ENCODE assay signal across 13 mouse cellular contexts in the genomic region with DNA sequence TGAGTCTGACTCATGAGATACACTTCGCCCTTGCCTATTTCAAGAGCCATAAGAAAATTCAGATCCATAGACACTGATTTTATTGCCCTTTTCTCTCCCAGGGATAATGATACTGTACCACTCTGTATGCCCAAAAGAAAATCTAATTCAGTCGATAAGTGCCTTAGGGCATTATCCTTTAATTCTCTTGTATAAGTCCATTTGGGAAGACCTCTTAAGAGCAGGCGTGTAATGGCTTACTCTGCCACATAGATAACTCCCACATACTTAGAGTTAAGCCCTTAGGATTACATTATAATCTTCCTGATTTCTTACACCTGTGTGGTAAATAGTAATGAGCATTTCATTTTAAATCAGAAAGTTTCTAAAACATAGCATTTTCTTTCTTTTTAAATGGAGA. TPM values are rescaled to one million over a fixed set of nuclear protein-coding genes. Genes with fewer than 3 reads are reported as not detected.
A peak's percentile ranks its signal among the peaks of the same experiment; 100 is the strongest.
DNase-seq lines count a peak whose midpoint lies in the region; ATAC-seq and TF ChIP-seq lines count a peak whose summit lies in the region.
"Had no signal": no experiment of that assay in that cellular context is flagged by ENCODE, and none has a peak within 500 bp of the region (broad histone marks: within the 10 kb centered on the region; RNA-seq: fewer than 3 reads in every experiment).

No protein-coding gene starts in this region.

- ATAC-seq in hindbrain, embryonic 12.5 days (ENCODE audit: low FRiP score): no peak
- ATAC-seq in hindbrain, embryonic 16.5 days: no peak
- no peak for ATAC-seq in lung, embryonic 14.5 days (ENCODE audit: insufficient read depth)
- ATAC-seq in limb, embryonic 13.5 days (ENCODE audit: low FRiP score, low read depth): no peak
- ATAC-seq: Patski had no signal

- H3K27ac ChIP-seq in hindbrain, embryonic 12.5 days: no peak overlapping the region
- H3K27ac ChIP-seq in hindbrain, embryonic 16.5 days (ENCODE audit: low read depth, low read length): no peak overlapping the region
- no peak overlapping the region for H3K27ac ChIP-seq in lung, embryonic 14.5 days (ENCODE audit: low read depth)
- no peak overlapping the region for H3K27ac ChIP-seq in limb, embryonic 13.5 days

- H3K4me3 ChIP-seq in hindbrain, embryonic 12.5 days: no peak overlapping the region
- H3K4me3 ChIP-seq in hindbrain, embryonic 16.5 days (ENCODE audit: low read length): no peak overlapping the region
- H3K4me3 ChIP-seq in lung, embryonic 14.5 days (ENCODE audit: low read depth, low read length): peak overlapping the region; percentile 11; the same call in 1 of the 2 replicates
- H3K4me3 ChIP-seq in limb, embryonic 13.5 days: 0 out of 2 replicates have a peak overlapping the region, but pooled peaks have one; percentile 16

- H3K36me3 ChIP-seq in hindbrain, embryonic 12.5 days: no peaks in the 10 kb centered on the region
- H3K36me3 ChIP-seq in hindbrain, embryonic 16.5 days (ENCODE audit: control insufficient read depth, insufficient read depth, low read length): no peaks in the 10 kb centered on the region
- no peaks in the 10 kb centered on the region for H3K36me3 ChIP-seq in lung, embryonic 14.5 days (ENCODE audit: insufficient read depth)
- no peaks in the 10 kb centered on the region for H3K36me3 ChIP-seq in limb, embryonic 13.5 days

- no peak for DNase-seq in lung, embryonic 14.5 days
- no peak for DNase-seq in lung, postnatal 14 days
- DNase-seq in brain, embryonic 14.5 days (ENCODE audit: low read depth): peak; percentile 5
- DNase-seq in layer of hippocampus, adult 11-12 months (ENCODE audit: low spot score): no peak
- no peak for DNase-seq in thymus, adult 18-20 months
- DNase-seq: heart, postnatal 36 days; kidney, adult 8-10 months; layer of hippocampus, postnatal 36 days; thymus, adult 2 months had no signal

- 89% methylated on average over 3 of the region's 3 CpGs for WGBS in hindbrain, embryonic 12.5 days
- 74% methylated on average over 3 of the region's 3 CpGs for WGBS in hindbrain, embryonic 16.5 days
- 76% methylated on average over 3 of the region's 3 CpGs for WGBS in lung, embryonic 14.5 days
- WGBS in limb, embryonic 13.5 days: 84% methylated on average over 3 of the region's 3 CpGs

- H3K27me3 ChIP-seq in hindbrain, embryonic 12.5 days: no peaks in the 10 kb centered on the region
- no peaks in the 10 kb centered on the region for H3K27me3 ChIP-seq in hindbrain, embryonic 16.5 days (replicated peaks; ENCODE audit: control insufficient read depth, insufficient read depth, low read length)
- no peaks in the 10 kb centered on the region for H3K27me3 ChIP-seq in lung, embryonic 14.5 days (ENCODE audit: insufficient read depth, low read length)
- H3K27me3 ChIP-seq in limb, embryonic 13.5 days: no peaks in the 10 kb centered on the region
- H3K27me3 ChIP-seq: Patski had no signal

- TF ChIP-seq CTCF in lung, embryonic 14.5 days (IDR thresholded peaks at IDR 0.05; ENCODE audit: low read depth): no peak
- no peak for TF ChIP-seq CTCF in brain, embryonic 14.5 days (IDR thresholded peaks at IDR 0.05; ENCODE audit: borderline replicate concordance, extremely low read depth, insufficient read depth, insufficient read length)

- H3K9me3 ChIP-seq in hindbrain, embryonic 12.5 days (replicated peaks): no peaks in the 10 kb centered on the region
- H3K9me3 ChIP-seq in hindbrain, embryonic 16.5 days (ENCODE audit: control insufficient read depth, low read length): no peaks in the 10 kb centered on the region
- no peaks in the 10 kb centered on the region for H3K9me3 ChIP-seq in lung, embryonic 14.5 days (ENCODE audit: low read depth, low read length)
- no peaks in the 10 kb centered on the region for H3K9me3 ChIP-seq in limb, embryonic 13.5 days

- H3K9ac ChIP-seq in hindbrain, embryonic 12.5 days: no peak overlapping the region
- H3K9ac ChIP-seq in hindbrain, embryonic 16.5 days (ENCODE audit: low read depth, low read length): no peak overlapping the region
- H3K9ac ChIP-seq in lung, embryonic 14.5 days: no peak overlapping the region
- no peak overlapping the region for H3K9ac ChIP-seq in limb, embryonic 13.5 days

- no peak for TF ChIP-seq POLR2A in brain, embryonic 14.5 days (IDR thresholded peaks at IDR 0.05; ENCODE audit: borderline replicate concordance, extremely low read depth, insufficient read depth, insufficient read length, poor library complexity, severe bottlenecking)

- H3K4me1 ChIP-seq in hindbrain, embryonic 12.5 days: peaks cover 10% of the 10 kb centered on the region
- peaks cover 9% of the 10 kb centered on the region for H3K4me1 ChIP-seq in hindbrain, embryonic 16.5 days (ENCODE audit: control insufficient read depth, insufficient read depth, low read depth, low read length)
- peaks cover 3% of the 10 kb centered on the region; the same call in 1 of the 2 replicates for H3K4me1 ChIP-seq in lung, embryonic 14.5 days (ENCODE audit: insufficient read depth)
- peaks cover 13% of the 10 kb centered on the region for H3K4me1 ChIP-seq in limb, embryonic 13.5 days

- peak overlapping the region; percentile 32; the same call in 1 of the 2 replicates for H3K4me2 ChIP-seq in hindbrain, embryonic 12.5 days (replicated peaks)
- no peak overlapping the region for H3K4me2 ChIP-seq in hindbrain, embryonic 16.5 days (ENCODE audit: low read length)
- peak overlapping the region; percentile 44 for H3K4me2 ChIP-seq in lung, embryonic 14.5 days
- peak overlapping the region; percentile 46 for H3K4me2 ChIP-seq in limb, embryonic 13.5 days (replicated peaks)

RNA-seq across cellular contexts. Expression of a gene that starts 1.8 kb away (rescaled TPM):
- 32.7 and 34.3 TPM in 2 replicates for polyA plus RNA-seq in hindbrain, embryonic 12.5 days (2016; fragmentation: Nextera tagmentation; extraction: Ambion mirVana)
- polyA plus RNA-seq in hindbrain, embryonic 16.5 days (2015; fragmentation: Nextera tagmentation; extraction: Ambion mirVana): 29.9 and 33.8 TPM in 2 replicates
- polyA plus RNA-seq in lung, embryonic 14.5 days (2014; fragmentation: Nextera tagmentation; extraction: Ambion mirVana): 31.3 and 35.1 TPM in 2 replicates
- polyA plus RNA-seq in brain, embryonic 14.5 days (2012; rRNA removed): 29.2 and 36.3 TPM in 2 replicates
- 26.3 and 28.0 TPM in 2 replicates for polyA plus RNA-seq in limb, embryonic 13.5 days (2015; fragmentation: Nextera tagmentation; extraction: Ambion mirVana)

RNA-seq across cellular contexts. Expression of a gene that starts 14.5 kb away (rescaled TPM):
- polyA plus RNA-seq in hindbrain, embryonic 12.5 days (2016; fragmentation: Nextera tagmentation; extraction: Ambion mirVana): 42.5 and 51.2 TPM in 2 replicates
- polyA plus RNA-seq in hindbrain, embryonic 16.5 days (2015; fragmentation: Nextera tagmentation; extraction: Ambion mirVana): 46.5 and 60.1 TPM in 2 replicates
- polyA plus RNA-seq in lung, embryonic 14.5 days (2014; fragmentation: Nextera tagmentation; extraction: Ambion mirVana): 28.8 and 31.5 TPM in 2 replicates
- 20.2 and 26.5 TPM in 2 replicates for polyA plus RNA-seq in brain, embryonic 14.5 days (2012; rRNA removed)
- polyA plus RNA-seq in limb, embryonic 13.5 days (2015; fragmentation: Nextera tagmentation; extraction: Ambion mirVana): 41.2 and 41.8 TPM in 2 replicates

Comparison
In these comparisons a context has a peak if more than half of its experiments do, and no peak if none do; other contexts are left out.
1. H3K4me3 ChIP-seq: peak in lung, embryonic 14.5 days (single experiment) and limb, embryonic 13.5 days (single experiment); none in hindbrain, embryonic 12.5 days (single experiment) and hindbrain, embryonic 16.5 days (single experiment).